Mouse (Mus musculus) limb, embryonic 14.5 days (tissue): ENCODE data around the gene Hoxd12. TPM values are rescaled to one million over a fixed set of nuclear protein-coding genes. Genes with fewer than 3 reads are reported as not detected.
A peak's percentile ranks its signal among the peaks of the same experiment; 100 is the strongest.

Experiments
- ATAC-seq: fragments of 200-750 bp; cut with Nextera tagmentation; 2 replicates; pipeline ENCODE4 v1.8.0; 2017; ENCODE audit warnings: low read depth, moderate number of reproducible peaks, moderate TSS enrichment; ENCODE audit not compliant: low FRiP score
- DNase-seq: peaks from one replicate; pipeline ENCODE4 v3.0.0-alpha.2; 2015; ENCODE audit warnings: low spot score
- H3K27ac ChIP-seq: fragments of 300-500 bp; sonication (generic); replicated peaks from 2 replicates; pipeline ENCODE4 v1.5.1; 2014; ENCODE audit warnings: low read depth, mild to moderate bottlenecking, low read length, moderate library complexity, mixed read lengths
- H3K27me3 ChIP-seq: fragments of 300-500 bp; sonication (generic); 2 replicates; pipeline ENCODE4 v1.6.1; 2014; ENCODE audit warnings: low read length, mixed read lengths; ENCODE audit not compliant: control insufficient read depth, insufficient read depth
- H3K36me3 ChIP-seq: fragments of 300-500 bp; sonication (generic); 2 replicates; pipeline ENCODE4 v1.6.1; 2014; ENCODE audit warnings: mild to moderate bottlenecking, low read length, moderate library complexity, mixed read lengths; ENCODE audit not compliant: control insufficient read depth, insufficient read depth
- H3K4me1 ChIP-seq: fragments of 300-500 bp; sonication (generic); 2 replicates; pipeline ENCODE4 v1.6.1; 2014; ENCODE audit warnings: antibody characterized with exemption, low read length, mixed read lengths; ENCODE audit not compliant: control insufficient read depth, insufficient read depth
- H3K4me2 ChIP-seq: fragments of 300-500 bp; sonication (generic); replicated peaks from 2 replicates; pipeline ENCODE4 v1.6.1; 2014; ENCODE audit warnings: low read depth, mild to moderate bottlenecking, low read length, moderate library complexity; ENCODE audit not compliant: severe bottlenecking
- H3K4me3 ChIP-seq: fragments of 300-500 bp; sonication (generic); replicated peaks from 2 replicates; pipeline ENCODE4 v1.5.1; 2014; ENCODE audit warnings: low read length
- H3K9ac ChIP-seq: fragments of 300-500 bp; sonication (generic); 2 replicates; pipeline ENCODE4 v1.6.1; 2014; ENCODE audit warnings: mild to moderate bottlenecking, low read depth, low read length, moderate library complexity; ENCODE audit not compliant: severe bottlenecking
- H3K9me3 ChIP-seq: fragments of 300-500 bp; sonication (generic); 2 replicates; pipeline ENCODE4 v1.6.1; 2016; ENCODE audit warnings: low read length; ENCODE audit not compliant: control insufficient read depth
- POLR2A ChIP-seq: fragments of 200-500 bp; IDR thresholded peaks from 2 replicates; pipeline ENCODE4 v1.8.0; 2012; ENCODE audit warnings: inconsistent platforms, mild to moderate bottlenecking, moderate library complexity, borderline replicate concordance; ENCODE audit not compliant: insufficient read depth, insufficient read length; ENCODE audit errors: extremely low read depth
- WGBS: fragments of 180-500 bp; shearing (Covaris S2); extraction: QIAGEN DNeasy Blood & Tissue Kit; methylation state at CpG from one replicate; pipeline ENCODE4 v1.1.7; 2014; 5-methylcytosine and 5-hydroxymethylcytosine counted together
- polyA plus RNA-seq, 2 experiments: library from polyadenylated mRNA; depleted of rRNA in 1 of 2; stranded (reverse) in 1 of 2; unstranded in 1 of 2; fragments of >200 nt; fragmentation: Nextera tagmentation in 1 of 2; extraction: Ambion mirVana in 1 of 2; gene quantifications; 2 replicates each; pipeline versions ENCODE4 v1.2.1 to v1.2.3; 2012 to 2014

The Hoxd12 gene
- polyA plus RNA-seq, 2 experiments = 38.4 to 43.3 TPM

DNA sequence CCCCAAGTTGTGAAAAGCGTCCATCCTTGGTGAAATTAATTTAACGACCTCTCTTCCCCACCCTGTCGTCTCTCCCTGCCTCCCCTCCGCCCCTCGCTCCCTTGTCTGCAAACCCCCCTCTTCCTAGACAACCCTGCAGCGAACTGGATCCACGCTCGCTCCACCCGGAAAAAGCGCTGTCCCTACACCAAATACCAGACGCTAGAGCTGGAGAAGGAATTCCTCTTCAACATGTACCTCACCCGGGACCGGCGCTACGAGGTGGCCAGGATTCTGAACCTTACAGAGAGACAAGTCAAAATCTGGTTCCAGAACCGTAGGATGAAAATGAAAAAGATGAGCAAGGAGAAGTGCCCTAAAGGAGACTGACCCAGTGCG, 24.2 kb downstream of the Hoxd12 start:
- peak overlapping the region; percentile 86 for H3K9ac ChIP-seq
- no peak for TF ChIP-seq POLR2A
- H3K4me1 ChIP-seq = peaks cover 29% of the 10 kb centered on the region
- H3K36me3 ChIP-seq = peaks cover 6% of the 10 kb centered on the region
- no peaks in the 10 kb centered on the region for H3K9me3 ChIP-seq
- no peak for DNase-seq
- H3K4me3 ChIP-seq = peak overlapping the region; percentile 55
- peaks cover 63% of the 10 kb centered on the region for H3K27me3 ChIP-seq
- H3K27ac ChIP-seq = peak overlapping the region; percentile 89
- H3K4me2 ChIP-seq = peak overlapping the region; percentile 96
- 3% methylated on average over 17 of the region's 17 CpGs for WGBS
- 0 out of 2 replicates have a peak, but pooled peaks have one; percentile 7 for ATAC-seq

DNA sequence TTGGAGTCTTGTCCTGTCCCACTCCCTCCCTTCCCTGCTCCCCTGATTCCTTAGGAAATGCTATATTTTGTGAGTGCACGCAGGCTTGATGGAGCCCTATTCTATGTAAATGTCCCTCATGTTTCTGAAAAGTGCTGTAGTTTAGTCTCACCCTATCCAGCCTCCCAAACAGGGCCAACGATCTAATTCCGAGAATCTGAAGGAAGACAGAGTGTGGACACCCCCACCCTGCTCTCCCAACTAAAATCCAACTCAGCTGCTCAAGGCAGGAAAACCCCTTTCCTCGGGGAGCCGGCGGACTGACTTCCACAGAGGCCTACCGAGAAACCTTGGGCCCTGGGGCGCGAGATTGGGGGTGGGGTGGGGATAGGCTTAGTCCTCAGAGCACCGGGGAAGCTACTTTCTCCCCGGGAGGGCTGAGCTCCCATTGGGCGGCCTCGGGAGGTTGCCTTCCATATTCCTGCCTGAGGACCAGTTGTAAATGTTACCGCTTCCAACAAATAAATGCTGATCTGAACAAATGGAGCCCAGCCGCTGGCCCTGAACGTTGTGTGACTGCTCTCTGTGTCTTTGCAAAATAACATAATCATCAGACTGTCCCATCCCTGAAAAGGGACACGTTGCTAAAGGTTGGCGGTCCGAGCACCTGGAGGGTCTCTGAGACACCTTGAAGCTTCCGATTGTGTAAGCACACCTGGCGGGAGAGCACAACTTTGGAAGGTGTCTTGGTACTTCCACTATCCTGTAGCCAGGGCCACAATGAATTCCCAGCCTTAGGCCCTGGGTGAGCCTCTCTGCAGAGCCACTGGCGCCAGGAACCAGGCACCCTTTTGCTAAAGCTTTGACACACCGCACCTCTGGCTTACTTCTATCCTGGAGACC, 25.1 kb downstream of the Hoxd12 start:
- DNase-seq (no peak), ATAC-seq (no peak)
- no peak for TF ChIP-seq POLR2A
- Histone ChIP-seq H3K9ac (peak overlapping the region; percentile 86; the same call in 1 of the 2 replicates), H3K4me1 (peaks cover 33% of the 10 kb centered on the region), H3K9me3 (no peaks in the 10 kb centered on the region), H3K27ac (no peak overlapping the region), H3K36me3 (peaks cover 6% of the 10 kb centered on the region), H3K4me3 (peak overlapping the region; percentile 55), H3K27me3 (peaks cover 68% of the 10 kb centered on the region), H3K4me2 (peak overlapping the region; percentile 96)
- WGBS = 17% methylated on average over 23 of the region's 23 CpGs

DNA sequence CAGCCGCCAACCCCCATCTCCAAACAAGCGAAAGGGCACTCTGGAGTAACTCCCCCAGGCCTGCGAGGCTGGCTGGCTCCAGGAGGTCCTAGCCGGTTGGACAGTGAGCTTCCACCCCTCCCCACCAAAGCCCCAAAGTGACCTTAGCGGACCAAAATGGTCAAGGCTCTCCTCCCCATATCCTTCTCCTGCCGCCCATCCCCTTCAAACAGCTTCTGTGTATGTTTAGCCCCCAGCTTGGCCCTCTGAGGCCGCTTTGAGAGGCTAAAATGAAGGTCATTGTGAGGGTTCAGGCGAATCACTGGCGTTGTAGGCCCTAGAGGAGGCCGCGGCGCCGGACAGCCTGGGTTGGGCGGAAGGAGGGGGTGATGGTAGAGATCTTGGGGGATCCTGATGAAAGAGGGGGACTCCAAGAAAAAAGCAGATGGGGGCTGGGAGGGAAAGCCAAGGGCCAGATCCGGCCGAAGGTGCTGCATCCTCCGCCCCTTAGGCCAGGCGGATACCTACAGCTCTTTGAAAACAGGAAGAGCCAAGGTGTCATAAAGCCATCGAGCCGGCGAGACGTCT, 25.8 kb downstream of the Hoxd12 start:
- peak overlapping the region; percentile 6; the same call in 1 of the 2 replicates for H3K4me2 ChIP-seq
- H3K4me1 ChIP-seq = peaks cover 29% of the 10 kb centered on the region
- DNase-seq (no peak), ATAC-seq (no peak)
- H3K9me3 ChIP-seq = no peaks in the 10 kb centered on the region
- H3K9ac ChIP-seq = no peak overlapping the region
- no peak overlapping the region for H3K27ac ChIP-seq
- 19% methylated on average over 22 of the region's 22 CpGs for WGBS
- H3K27me3 ChIP-seq = peaks cover 63% of the 10 kb centered on the region
- TF ChIP-seq POLR2A = no peak
- peaks cover under 1% of the 10 kb centered on the region; the same call in 1 of the 2 replicates for H3K36me3 ChIP-seq
- no peak overlapping the region for H3K4me3 ChIP-seq

DNA sequence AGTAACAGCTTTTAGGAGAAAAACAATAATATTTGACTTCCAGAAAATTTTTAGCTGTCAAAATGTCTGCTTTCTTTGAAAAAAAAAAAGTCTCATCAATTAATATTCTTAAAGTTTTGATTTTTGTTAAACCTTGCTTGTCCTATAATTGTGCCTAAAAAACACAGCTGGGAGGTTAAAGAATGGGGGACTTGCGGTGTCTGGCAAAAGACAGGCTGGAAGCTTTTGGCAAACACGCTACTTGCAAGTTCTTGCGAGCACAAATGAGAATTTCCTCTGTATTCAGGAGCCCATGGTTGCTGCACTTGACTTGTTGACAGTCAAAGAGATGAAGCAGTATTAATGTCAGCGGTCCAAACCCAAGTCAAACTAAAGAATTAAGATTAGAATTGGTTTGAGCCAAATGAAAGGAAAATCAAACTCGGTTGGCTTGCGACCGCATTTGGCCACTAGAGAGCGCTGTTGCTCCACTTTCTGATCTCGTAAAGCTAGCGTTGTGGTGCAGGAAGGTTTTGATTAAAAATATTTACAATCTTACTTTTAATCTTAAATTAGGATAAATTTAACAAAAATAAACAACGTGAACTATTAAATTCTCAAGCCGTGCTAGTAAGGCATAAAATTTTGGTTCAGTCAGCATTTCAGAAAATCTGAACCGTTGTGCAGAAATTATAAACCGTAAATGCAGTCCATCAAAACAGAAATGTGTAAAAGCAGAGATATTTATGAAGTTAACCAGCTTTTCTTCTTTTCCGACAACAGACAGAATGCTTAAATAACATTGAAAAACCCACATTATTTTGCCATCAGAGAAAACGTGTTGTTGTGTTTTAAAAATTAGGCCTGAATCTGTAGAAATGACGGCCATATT, 27.4 kb downstream of the Hoxd12 start:
- H3K4me2 ChIP-seq = peak overlapping the region; percentile 34; the same call in 1 of the 2 replicates
- H3K9ac ChIP-seq = no peak overlapping the region
- peaks cover 68% of the 10 kb centered on the region for H3K27me3 ChIP-seq
- no peak for TF ChIP-seq POLR2A
- 11% methylated on average over 17 of the region's 17 CpGs for WGBS
- no peaks in the 10 kb centered on the region for H3K9me3 ChIP-seq
- no peak for ATAC-seq
- peak; percentile 82 for DNase-seq
- H3K4me3 ChIP-seq = no peak overlapping the region
- no peaks in the 10 kb centered on the region for H3K36me3 ChIP-seq
- peaks cover 15% of the 10 kb centered on the region for H3K4me1 ChIP-seq
- H3K27ac ChIP-seq = no peak overlapping the region

DNA sequence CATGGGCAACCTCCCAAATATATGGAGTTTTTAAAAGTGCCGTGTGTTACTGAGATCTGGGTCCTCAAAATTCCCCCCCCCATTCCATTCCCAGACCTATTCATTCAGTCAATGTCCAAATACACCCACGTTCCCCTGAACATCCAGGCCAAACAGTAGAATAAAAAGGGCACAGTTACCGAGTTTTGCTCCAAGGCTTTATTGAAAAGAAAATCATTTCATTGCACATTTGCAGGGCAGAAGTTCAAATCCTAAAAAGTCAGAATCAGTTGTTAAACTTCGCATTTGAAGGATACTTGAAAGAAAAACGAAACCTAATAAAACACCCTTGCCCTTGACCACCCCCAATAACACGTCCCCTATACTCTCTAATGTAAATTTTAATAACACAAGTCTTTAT, 28.0 kb downstream of the Hoxd12 start:
- no peak overlapping the region for H3K4me2 ChIP-seq
- H3K4me3 ChIP-seq = no peak overlapping the region
- ATAC-seq (no peak), DNase-seq (no peak)
- 18% methylated on average over 6 of the region's 6 CpGs for WGBS
- H3K9ac ChIP-seq = no peak overlapping the region
- H3K27me3 ChIP-seq = peaks cover 75% of the 10 kb centered on the region
- H3K9me3 ChIP-seq = no peaks in the 10 kb centered on the region
- no peak overlapping the region for H3K27ac ChIP-seq
- no peak for TF ChIP-seq POLR2A
- peaks cover 15% of the 10 kb centered on the region for H3K4me1 ChIP-seq
- H3K36me3 ChIP-seq = no peaks in the 10 kb centered on the region
